Mouse (Mus musculus) right cerebral cortex, adult 18-20 months (tissue): Measurements from ENCODE around the gene Fancm.
"Not testable (repeated sequence)": the region's sequence is repeated elsewhere in the genome, so short reads cannot be mapped to it uniquely, and the experiment has no call there.

ENCODE experiments used
- DNase-seq: peaks from one replicate; pipeline ENCODE4 v3.0.0; 2022; ENCODE audit warnings: mixed read lengths

Fancm gene

GRCm38 (mm10) chr12:65136121-65136520, 60.7 kb downstream of the Fancm start:
- not testable (repeated sequence) for DNase-seq

GRCm38 (mm10) chr12:65172021-65172951, 96.9 kb downstream of the Fancm start, which contains the start of gene Mis18bp1:
Gene Mis18bp1, minus strand, starts transcription at chr12:65172604.
- DNase-seq: peak; percentile 93

- peak; percentile 45 for DNase-seq
Observed at GRCm38 (mm10) chr12:65172959-65173358, 97.6 kb downstream of the Fancm start.

GRCm38 (mm10) chr12:65173736-65174135, 98.3 kb downstream of the Fancm start:
- DNase-seq: no peak
